Mouse (Mus musculus) right cerebral cortex, postnatal 25 days (tissue): ENCODE data around the gene Riok1.

Experiments used
- DNase-seq: peaks from one replicate; pipeline ENCODE4 v3.0.0; 2022

Gene Riok1

DNA sequence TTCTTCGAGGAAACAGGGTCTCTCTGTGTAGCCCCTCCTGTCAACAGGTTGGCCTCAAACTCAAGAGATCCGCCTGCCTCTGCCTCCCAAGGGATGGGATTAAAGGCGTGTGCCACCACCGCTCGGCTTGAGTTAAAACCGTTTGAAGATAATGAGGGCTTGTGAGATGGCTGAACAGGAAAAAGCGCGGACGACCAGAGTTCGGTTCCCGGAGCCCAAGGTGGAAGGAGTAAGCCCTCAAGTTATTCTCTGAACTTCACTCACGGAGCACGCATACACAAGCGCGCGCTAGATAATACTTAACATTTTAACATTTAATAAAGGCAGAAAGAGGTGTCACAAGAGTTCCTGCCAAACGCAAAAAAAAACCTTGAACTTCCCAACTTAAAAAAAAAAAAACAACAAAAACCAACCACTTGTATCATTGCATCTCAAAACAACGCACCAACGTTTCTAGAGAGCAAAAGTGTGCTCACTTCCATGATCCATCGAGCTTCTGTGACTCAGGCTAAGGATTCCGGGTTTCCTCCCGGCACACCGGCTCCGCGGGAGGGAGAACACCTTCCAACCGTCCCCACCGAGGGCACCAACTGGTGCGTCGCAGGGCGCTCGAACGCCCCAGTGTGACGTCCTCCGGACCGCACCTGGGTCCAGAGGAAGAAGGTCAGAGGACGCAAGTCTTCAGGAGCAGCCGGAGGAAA lies at the start of gene Riok1:
Gene Riok1 (plus strand): TSS at position 653 of the 701 bp plus-strand sequence.
- no peak for DNase-seq

DNA sequence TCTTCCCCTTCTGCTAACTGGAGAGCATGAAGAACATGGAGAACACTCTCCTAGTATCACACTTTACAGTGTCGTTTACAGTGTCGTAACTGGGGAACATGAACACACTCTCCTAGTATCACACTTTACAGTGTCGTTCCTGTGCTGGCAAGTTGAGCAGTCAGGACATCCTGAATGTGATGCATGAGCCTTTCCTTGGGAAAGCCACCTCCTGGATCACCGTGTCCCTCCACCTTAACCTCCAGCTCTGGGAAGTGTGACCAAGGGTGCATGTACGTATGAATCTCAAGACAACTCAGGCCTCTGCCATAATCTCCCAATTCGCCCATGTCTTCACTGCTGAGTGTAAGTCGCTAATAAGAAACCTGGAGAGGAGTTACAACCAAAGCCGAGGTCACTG lies 47.1 kb upstream of the Riok1 start:
- DNase-seq = no peak

DNA sequence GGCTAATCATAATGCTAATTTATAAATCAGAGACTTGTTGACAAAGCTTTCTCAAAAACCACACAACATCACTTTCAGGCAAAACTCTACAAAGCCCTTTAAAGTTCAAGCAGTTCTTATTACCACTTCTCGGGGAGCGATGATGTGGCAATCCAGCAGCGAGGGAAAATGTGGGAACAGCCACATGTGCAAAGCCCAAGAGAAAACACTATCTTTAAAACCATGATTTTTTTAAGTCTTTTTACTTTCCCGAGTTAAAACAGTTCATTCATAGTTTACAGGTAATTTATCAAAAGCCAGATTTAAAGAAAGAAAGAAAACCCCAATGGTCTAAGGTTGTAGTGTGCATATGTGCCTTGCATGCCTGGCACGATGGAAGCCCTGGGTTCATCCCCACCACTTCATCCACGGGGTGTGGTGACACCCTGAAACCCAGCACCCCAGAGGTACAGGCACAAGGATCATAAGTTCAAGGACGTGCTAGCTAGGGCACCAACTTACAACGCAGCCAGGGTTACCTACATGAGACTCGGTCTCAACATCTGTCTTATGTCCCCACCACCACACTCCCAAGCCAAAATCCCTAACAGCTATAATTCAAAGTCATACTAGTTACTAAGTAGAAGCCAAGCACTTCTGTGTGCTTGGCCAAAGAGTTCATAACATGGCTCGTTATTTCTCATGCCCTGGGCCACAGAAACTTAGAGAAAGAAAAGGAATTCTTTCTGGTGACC lies 44.0 kb upstream of the Riok1 start:
- DNase-seq = no peak

DNA sequence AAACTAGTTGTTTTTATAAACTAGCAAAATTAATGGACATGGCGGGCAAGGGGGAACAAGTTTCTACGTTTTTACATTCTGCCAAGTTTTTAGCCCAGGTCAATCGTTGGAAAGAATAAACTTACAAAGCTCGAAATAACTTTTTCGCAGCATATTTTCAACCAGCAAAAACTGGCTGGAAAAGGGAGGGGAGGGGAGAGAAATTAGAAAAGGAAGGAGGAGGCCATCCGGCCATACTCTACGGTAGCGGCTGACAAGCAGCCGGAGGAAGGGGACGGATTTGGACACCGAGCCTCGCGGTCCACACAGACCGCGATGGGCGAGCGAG lies 43.5 kb upstream of the Riok1 start:
- no peak for DNase-seq

DNA sequence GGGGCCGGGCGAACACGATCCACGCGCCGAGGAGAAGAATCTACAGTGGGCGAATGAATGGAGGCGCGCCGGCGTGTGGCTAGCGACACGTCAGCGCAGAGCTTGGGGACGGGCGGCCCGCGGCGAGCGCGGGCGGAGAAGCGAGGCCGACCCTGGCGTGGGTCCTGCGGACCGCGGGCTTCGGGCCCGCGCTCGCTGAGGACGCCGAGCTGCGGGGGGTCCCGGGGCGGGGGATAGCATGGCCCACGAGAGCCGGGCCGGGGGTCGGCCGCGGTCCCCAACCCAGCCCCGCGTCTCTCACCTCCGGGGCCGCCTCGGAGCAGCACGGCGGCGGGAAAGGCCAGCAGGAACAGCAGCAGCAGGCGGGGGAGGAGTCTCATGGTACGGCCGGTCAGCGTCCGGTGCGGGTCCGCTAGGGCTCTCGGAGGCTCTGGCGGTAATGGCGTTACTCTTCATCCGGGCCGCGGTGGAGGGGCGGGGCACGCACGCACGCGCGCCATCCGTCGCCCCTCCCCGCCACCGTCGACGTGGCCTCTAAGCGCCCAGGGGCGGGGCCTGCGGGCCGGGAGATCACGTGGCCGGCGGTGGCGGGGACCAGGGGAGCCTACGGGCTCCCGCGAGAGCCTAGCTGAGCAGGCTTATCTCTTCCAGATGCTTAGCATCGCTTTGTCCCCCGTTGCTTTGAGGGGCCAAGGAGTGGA lies 42.9 kb upstream of the Riok1 start, which contains the start of gene Ssr1:
Gene Ssr1 (minus strand): TSS at position 514 of the 701 bp plus-strand sequence.
- DNase-seq = peak; percentile 97

DNA sequence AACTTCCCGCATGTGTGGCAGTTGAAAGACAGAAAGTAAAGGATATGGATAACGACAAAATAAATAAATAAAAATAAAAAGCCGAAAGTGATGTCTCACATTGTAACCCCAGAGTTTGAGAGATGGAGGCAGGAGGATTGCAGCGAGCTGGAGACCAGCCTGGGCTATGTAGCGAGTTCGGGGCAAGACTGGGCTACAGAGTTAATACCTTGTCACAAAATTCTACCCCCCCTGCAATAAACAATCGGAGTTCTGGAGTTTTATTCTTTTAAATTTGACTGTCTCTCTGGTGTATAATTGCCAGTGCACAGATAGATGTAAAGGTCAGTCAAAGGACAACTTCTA lies 42.4 kb upstream of the Riok1 start:
- no peak for DNase-seq

DNA sequence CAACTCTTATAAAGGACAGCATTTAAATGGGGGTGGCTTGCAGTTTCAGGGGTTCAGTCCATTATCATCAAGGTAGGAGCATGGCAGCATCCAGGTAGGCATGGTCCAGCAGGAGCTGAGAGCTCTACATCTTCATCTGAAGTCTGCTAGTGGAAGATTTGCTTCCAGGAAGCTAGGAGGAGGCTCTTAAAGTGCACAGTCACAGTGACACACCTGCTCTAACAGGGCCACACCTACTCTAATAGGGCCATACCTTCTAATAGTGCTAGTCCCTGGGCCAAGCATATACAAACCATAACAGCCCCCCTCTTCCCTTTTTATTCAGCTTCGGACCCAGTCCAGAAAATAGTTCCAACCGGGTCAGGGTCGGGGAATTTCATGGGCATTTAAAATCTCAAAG lies 37.1 kb upstream of the Riok1 start:
- DNase-seq = no peak

DNA sequence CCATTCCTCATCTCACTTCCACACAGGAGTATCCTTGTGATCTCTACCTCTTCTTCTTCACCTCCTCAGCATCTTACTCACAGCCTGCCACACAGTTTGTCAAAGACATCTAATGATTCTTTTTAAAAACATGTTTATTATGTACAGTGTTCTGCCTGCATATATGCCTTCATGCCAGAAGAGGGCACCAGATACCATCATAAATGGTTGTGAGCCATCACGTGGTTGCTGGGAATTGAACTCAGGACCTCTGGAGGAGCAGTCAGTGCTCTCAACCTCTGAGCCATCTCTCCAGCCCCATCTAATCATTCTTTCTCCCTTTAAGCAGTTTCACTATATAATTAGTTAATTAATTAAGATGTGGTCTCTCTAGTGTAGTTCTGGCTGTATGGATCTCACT lies 34.3 kb upstream of the Riok1 start:
- DNase-seq = no peak

DNA sequence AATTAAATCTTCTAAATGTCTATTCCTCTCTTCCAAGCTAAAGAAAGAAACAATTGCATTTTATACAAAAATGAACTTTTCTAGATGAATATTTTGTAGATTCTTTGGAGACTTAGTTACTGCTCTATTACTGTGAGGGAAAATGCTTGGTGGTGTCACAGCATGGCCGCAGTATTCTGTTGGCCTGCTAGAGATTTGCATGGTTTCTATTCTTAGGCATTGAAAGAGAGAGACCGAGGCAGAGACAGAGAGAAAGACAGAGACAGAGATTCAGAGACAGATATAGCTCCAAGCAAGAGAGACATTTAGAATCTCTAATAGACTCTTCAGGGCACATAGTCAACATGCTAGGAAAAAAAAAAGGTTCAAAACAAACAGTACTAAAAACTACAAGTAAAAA lies 28.8 kb upstream of the Riok1 start:
- no peak for DNase-seq

DNA sequence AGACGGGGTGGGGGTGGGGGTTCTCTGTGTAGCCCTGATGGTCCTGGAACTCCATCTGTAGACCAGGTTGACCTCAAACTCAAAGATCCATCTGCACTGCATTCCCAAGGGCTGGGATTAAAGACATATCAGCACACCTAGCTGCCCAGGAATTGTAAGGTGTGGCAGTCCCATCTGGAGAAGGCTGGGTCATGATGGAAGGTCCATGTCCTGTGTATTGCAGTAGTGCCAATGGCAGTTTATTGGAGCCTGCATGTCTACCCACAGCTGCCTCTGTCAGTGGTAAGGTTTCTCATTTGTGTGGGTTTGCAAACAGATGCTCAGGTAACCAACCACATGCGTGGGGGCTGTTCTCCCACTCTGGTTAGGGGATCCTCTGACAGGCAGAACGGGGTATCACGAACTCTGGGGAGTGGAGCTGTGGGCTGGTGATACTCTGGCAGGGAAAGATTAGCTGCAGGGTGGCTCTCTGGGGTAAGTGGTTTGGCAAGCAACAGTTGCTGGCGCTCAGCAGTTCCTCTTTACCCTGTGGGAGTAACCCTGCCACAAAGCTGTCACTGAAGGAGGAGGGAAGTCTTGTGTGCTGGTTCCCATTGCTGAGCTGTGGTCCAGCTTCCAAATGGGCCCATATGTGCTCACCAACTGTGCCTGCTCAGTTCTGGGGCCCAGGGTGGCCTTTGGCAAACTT lies 26.9 kb upstream of the Riok1 start:
- no peak for DNase-seq

DNA sequence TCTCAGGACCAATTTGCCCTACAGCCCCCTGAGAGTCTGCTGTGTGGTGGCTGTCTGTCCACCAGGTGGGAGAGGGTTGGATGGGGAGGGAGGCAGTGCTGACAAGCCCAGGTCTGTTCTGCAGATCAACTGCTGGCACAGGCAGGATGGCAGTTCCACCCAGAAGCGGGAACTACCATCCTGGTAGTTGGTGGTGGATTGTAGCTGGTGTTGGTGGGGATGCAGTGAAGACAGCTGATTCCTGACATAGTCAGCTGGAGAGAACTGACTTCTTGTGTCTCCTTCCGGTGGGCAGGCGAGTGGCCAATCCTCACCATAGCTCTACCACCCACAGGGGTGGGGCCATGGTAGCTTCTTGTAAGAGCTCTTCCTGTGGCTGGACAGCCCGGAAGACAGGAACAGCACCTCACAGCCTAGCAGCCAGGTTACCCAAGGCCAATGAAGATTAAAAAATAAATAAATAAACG lies 26.3 kb upstream of the Riok1 start:
- DNase-seq = no peak

DNA sequence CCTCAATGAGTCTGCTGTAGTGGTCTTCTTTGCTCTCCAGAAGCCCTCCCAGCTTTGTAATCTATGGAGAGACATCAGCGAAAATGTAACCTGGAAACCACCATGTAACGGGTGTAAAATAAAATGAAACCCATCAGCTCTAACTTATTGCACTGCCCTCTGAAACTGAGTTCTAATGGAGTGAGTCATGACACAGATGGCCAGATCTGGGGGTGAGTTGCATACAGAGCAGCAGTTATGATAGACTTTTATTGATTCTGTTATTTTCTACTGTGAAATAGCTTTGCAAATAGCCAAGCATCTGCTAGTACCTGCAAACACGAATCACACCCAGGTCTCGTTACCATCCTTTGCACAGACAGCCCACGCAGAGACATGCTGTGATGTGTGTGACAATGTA lies 24.4 kb upstream of the Riok1 start:
- DNase-seq = no peak

DNA sequence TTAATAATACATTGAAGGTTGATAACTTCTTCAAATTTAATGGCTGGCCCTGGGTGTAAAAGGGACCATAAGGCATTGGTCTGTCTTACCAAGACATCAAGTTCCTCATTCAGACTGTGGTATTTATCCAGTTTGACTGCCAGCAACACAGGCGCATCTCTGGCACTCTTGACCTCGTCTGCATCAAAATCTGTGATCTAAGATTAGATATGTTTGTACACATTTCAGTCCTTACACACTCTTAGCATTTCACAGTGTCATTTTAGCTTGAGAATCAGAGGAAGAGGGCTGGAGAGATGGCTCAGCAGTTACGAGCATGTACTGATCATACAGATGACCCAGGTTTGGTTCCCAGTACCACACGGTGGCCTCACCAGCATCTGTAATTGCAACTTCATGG lies 21.2 kb upstream of the Riok1 start:
- DNase-seq = no peak

DNA sequence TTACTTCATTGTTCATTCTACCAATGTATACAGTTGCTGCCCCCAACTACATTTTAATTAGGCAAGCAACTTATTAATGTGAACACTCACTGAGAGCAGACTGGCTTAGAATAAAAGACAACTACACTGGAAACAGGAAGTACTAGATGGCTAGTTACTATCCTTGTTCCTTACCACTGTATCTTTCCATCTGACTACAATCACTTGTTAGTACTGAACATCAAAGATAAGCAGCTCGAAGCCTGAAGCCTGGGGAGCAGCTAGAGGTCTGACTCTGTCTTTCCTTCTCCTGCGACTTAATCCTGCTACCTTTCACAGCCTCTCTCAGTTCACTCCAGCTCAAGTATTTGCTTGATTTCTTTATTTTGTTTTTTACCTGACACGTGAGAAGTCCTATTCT lies 18.0 kb upstream of the Riok1 start:
- no peak for DNase-seq

DNA sequence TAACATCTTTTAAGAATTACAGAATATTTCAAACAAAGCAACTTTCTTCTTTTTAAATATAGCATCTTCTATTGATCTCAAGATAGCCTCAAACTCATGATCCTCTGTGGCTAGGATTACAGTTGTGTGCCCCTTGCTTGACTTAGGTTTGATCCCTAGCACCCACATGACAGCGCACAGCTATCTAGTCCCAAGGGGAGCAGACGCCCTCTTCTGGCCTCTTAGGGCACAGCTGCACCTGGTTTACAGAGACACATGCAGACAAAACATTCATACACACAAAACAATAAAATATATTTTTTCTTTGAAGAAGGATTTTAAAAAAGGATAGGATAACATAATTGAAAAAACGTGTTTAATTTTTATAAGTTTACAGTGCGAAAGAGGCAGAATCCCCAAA lies 10.9 kb upstream of the Riok1 start:
- no peak for DNase-seq

DNA sequence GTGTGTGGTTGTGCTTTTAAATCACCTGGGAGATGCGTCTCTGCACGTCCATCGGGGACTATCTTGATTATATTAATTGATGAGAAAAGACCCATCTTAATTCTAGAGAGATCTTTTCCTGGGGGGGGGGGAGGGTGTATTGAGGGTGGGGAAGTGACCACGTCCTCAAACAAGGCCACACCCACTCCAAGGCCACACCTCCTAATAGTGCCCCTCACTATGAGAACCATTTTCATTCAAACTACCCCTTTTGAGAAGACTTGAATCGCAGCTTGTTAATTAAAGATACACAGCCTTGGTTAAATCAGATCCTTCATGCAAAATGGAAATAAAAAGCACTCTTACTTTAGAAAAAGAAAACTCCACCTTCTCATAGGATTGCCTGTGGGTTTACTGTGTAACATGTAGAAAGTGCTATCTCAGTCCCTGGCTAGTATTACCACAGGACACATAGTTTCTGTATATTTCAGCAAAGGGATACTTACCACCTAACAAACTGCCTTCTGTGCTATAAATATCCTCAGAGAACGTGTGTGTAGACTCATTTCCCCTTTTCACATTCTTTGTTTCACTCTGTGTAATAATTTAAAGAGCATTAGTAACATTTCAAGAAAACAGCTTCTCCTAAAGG lies 9.1 kb upstream of the Riok1 start:
- DNase-seq = no peak

DNA sequence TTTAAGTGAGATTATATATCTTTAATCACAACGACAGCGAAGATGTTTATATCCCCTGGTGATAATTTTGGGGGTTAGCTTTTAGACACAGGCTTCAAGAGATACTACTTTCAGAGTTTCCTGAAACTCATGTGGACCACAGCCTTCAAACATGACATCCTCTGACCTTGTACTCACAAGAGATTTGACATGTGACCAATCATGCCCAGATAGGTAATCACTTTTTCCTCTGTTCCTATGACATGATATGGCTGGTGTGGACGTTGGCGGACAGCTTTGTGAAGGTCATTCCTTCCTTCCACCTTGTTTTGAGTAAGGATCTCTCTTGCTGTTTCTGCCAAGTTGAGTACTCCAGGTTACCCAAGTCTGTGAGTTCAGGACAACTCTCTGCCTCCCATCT lies 8.4 kb upstream of the Riok1 start:
- DNase-seq = no peak

DNA sequence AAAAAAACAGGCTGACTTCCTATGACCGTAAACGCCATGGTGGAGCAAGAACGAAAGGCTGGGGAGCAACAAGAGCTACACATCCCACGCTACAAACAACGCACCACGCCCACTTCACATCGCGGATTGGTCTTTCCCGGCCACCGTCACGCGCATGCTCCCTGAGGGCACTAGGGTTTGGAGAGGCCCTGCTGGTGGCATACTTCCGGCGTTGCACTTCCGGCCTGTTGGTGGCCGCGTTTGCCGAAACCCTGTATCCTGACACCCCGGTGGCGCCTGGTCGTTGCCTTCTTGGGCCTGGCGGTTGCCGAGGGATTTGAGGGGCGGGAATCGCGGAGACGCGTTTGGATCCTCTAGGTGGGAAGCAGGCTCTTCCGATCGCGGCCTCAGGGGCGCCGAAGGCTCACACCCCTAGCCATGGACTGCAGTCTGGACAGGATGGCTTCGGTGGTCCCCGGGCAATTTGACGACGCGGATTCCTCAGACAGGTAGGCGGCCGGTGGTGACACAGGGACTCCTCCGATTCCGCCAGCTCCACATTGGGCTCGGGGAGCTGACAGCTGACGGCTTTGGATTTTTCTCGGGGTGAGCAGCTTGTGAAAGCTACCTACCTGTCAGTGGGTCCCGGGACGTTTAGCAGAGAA lies 371 bp downstream of the Riok1 start, which contains the start of gene Cage1:
Gene Cage1 (minus strand): TSS at position 26 of the 644 bp plus-strand sequence.
- DNase-seq = peak; percentile 94

DNA sequence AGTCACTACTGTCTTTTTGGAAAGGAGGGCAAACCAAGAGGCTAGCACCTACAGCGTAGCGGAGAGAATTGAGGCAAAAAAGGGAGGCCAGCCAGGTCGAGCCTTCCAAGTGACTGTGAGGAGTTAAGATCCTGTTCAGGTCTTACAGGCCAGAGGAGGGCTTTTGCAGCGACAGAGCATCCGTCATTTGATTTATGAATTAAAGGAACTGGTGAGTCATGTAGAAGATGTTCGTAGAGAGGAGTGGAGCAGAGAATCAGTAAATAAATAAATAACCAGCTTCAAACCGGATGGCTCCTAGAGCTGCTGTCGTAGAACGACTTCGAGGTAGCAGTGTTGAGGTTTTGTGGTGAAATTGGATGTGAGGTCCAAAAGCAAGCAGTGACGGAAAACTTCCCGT lies 1.0 kb downstream of the Riok1 start:
- no peak for DNase-seq

DNA sequence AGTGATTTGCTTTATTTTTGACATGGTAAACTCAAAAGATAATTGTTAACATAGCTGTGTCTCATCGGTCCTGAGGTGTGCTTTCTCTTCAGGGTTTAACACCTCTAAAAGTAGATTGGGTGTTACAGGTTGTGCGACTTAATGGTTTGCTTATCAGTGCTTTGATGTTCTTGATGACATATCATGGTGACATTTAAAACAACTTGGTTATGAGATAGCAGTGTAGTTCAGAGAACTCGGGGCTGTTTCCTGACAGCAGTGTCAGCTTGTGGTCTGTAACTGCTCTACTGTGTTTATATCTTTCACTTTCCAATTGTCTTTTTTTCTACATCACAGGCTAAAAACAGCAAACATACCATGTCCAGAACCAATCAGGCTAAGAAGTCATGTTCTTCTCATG lies 13.1 kb downstream of the Riok1 start:
- DNase-seq = no peak

DNA sequence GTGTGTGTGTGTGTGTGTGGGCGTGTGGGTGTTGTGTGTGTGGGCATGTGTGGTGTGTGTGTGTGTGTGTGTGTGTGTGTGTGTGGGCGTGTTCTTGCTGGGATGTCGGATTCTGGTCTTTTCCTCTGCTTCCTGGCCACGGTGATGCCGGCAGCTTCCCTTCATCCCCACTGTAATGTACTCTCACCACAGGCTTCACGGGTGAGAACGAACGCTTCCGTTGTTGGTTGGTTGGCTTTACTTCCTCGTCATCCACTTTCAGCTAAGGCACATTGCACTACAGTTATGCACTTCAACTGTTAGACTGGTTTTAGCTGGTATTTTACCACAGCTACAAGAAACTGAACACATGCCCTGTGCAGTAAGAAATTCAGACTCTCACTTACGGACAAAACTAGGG lies 25.9 kb downstream of the Riok1 start:
- no peak for DNase-seq

DNA sequence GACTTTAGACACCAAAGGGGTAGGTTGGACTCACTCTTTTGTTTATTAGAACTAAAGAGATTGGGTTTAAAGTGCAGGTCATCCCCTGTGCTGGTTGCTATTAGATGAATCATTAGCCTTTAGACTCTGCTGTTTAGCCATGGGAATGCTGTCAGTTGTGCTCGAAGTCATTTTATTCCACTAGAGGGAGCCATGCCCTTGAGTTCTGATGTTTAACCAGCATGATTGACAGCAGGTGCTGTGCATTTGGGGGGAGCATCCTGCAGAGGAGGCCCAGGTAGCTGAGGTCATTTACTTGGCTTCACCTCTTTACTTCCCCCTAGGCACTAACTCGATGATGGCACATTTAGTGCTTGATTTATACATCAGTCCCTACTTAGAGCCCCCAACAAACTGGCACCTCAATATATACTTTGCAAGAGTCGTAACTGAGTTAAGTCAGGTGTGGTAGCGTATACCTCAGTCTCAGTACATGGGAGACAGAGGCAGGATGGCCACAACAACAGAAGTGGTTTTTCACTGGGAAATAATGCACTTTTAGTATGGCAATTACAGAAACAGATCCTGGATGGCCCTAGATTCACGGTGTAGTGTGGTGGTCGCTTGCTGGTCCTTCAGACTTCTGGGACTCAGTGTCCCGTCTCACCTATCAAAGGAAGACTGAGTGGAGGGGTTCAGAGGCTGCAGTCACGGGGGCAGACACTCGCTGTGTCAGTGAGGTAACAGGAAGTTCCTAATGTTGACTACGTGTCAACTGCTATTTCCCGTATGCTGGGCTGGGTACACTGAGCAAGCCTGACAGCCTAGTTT lies 28.3 kb downstream of the Riok1 start:
- no peak for DNase-seq
